Mouse (Mus musculus) kidney, adult 2 months (tissue): ENCODE measurements around the gene Ccdc162.

Experiments
- CTCF ChIP-seq: fragments of 200-500 bp; conservative IDR thresholded peaks from 2 replicates; pipeline ENCODE4 v1.5.1; 2011; ENCODE audit warnings: low read depth, mild to moderate bottlenecking, control low read depth, low read length, moderate library complexity, mixed read lengths; ENCODE audit not compliant: insufficient read depth, insufficient read length
- POLR2A ChIP-seq: fragments of 200-500 bp; IDR thresholded peaks from one replicate; pipeline ENCODE4 v1.6.1; 2011; ENCODE audit warnings: low read depth, low read length, control low read depth

- TF ChIP-seq CTCF (no peak), POLR2A (no peak)
These were observed 16.8 kb upstream of the Ccdc162 start for GRCm38 (mm10) chr10:41733214-41733613.
